Mouse (Mus musculus) erythroblast, embryonic 14.5 days (primary cell): ENCODE measurements around the gene Zfand5. TPM values are rescaled to one million over a fixed set of nuclear protein-coding genes. Genes with fewer than 3 reads are reported as not detected.

Experiments used
- H3K27me3 ChIP-seq: 2 replicates; pipeline ENCODE4 v1.6.1; 2012; ENCODE audit warnings: inconsistent platforms; ENCODE audit not compliant: control insufficient read depth
- H3K36me3 ChIP-seq: 2 replicates; pipeline ENCODE4 v1.6.1; 2012; ENCODE audit warnings: mild to moderate bottlenecking, inconsistent platforms; ENCODE audit not compliant: control insufficient read depth
- H3K4me1 ChIP-seq: 2 replicates; pipeline ENCODE4 v1.6.1; 2012; ENCODE audit warnings: inconsistent platforms; ENCODE audit not compliant: control insufficient read depth
- H3K4me3 ChIP-seq: replicated peaks from 2 replicates; pipeline ENCODE3; 2012; ENCODE audit warnings: moderate library complexity, mild to moderate bottlenecking, inconsistent platforms
- H3K9me3 ChIP-seq: 2 replicates; pipeline ENCODE4 v1.6.1; 2012; ENCODE audit warnings: low read length, inconsistent platforms, mixed read lengths; ENCODE audit not compliant: control insufficient read depth
- GATA1 ChIP-seq: IDR thresholded peaks from 2 replicates; pipeline ENCODE4 v1.6.1; 2012; ENCODE audit warnings: low read length, inconsistent platforms, mixed read lengths
- TAL1 ChIP-seq: IDR thresholded peaks from 3 replicates; pipeline ENCODE4 v1.6.1; 2012; ENCODE audit warnings: low read length, inconsistent platforms, mixed read lengths
- polyA plus RNA-seq: library from polyadenylated mRNA; stranded (reverse); fragments of >175 nt; gene quantifications from 2 replicates; pipeline ENCODE4 v1.2.3, GENCODE M21; 2012

Zfand5 gene
- polyA plus RNA-seq, 1 experiment = 2.2 TPM

GRCm38 (mm10) chr19:21319618-21320017, 47.5 kb downstream of the Zfand5 start:
- no peaks in the 10 kb centered on the region for H3K36me3 ChIP-seq
- H3K9me3 ChIP-seq = no peaks in the 10 kb centered on the region
- H3K27me3 ChIP-seq = no peaks in the 10 kb centered on the region
- H3K4me3 ChIP-seq = no peak overlapping the region
- no peaks in the 10 kb centered on the region for H3K4me1 ChIP-seq
- TF ChIP-seq TAL1 (no peak), GATA1 (no peak)

GRCm38 (mm10) chr19:21325333-21325732, 53.3 kb downstream of the Zfand5 start:
- Histone ChIP-seq H3K36me3 (no peaks in the 10 kb centered on the region), H3K27me3 (no peaks in the 10 kb centered on the region), H3K9me3 (0 out of 2 replicates have a peak, but pooled peaks cover 3% of the 10 kb centered on the region), H3K4me3 (no peak overlapping the region), H3K4me1 (no peaks in the 10 kb centered on the region)
- TF ChIP-seq TAL1 = no peak
- no peak for TF ChIP-seq GATA1

DNA sequence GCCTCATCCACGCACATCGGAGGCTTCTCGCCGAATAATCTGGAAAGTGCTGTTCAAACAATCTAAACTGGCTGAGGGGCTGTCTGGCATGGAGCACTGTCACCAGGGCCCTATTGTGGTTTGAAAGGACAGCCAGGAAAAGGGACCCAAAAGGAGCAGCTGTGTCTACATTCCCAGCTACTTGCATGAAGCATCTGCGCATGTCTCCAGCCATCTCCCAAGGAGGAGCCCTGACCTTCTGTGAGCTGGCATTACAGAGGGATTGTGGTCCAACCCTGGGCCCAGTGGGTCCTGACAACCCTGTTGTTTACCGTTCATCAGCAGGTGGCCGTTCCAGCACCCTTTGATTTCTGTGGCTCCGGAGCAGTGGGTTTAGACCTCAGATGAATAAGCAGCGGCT, 56.9 kb downstream of the Zfand5 start:
- Histone ChIP-seq H3K4me3 (no peak overlapping the region), H3K9me3 (0 out of 2 replicates have a peak, but pooled peaks cover 3% of the 10 kb centered on the region), H3K4me1 (no peaks in the 10 kb centered on the region), H3K36me3 (no peaks in the 10 kb centered on the region), H3K27me3 (no peaks in the 10 kb centered on the region)
- TF ChIP-seq GATA1 = no peak
- TF ChIP-seq TAL1 = no peak

GRCm38 (mm10) chr19:21329770-21330169, 57.7 kb downstream of the Zfand5 start:
- Histone ChIP-seq H3K36me3 (no peaks in the 10 kb centered on the region), H3K9me3 (0 out of 2 replicates have a peak, but pooled peaks cover 3% of the 10 kb centered on the region)

GRCm38 (mm10) chr19:21330305-21331115, 58.4 kb downstream of the Zfand5 start:
- Histone ChIP-seq H3K36me3 (no peaks in the 10 kb centered on the region), H3K4me1 (no peaks in the 10 kb centered on the region), H3K9me3 (0 out of 2 replicates have a peak, but pooled peaks cover 3% of the 10 kb centered on the region), H3K27me3 (no peaks in the 10 kb centered on the region), H3K4me3 (no peak overlapping the region)
- TF ChIP-seq GATA1 (no peak), TAL1 (no peak)

More at GRCm38 (mm10) chr19:21329770-21330169, 57.7 kb downstream of the Zfand5 start:
- no peaks in the 10 kb centered on the region for H3K27me3 ChIP-seq
- no peaks in the 10 kb centered on the region for H3K4me1 ChIP-seq
- H3K4me3 ChIP-seq = no peak overlapping the region
- TF ChIP-seq TAL1 (no peak), GATA1 (no peak)

GRCm38 (mm10) chr19:21331621-21332155, 59.6 kb downstream of the Zfand5 start:
- no peak for TF ChIP-seq GATA1
- TF ChIP-seq TAL1 = no peak
- Histone ChIP-seq H3K9me3 (0 out of 2 replicates have a peak, but pooled peaks cover 3% of the 10 kb centered on the region), H3K4me1 (no peaks in the 10 kb centered on the region), H3K36me3 (no peaks in the 10 kb centered on the region), H3K4me3 (no peak overlapping the region), H3K27me3 (no peaks in the 10 kb centered on the region)

Other genes starting within 250 kb of the Zfand5 start
- 0.02 TPM in 1 of 2 replicates, not detected in the other for gene Gda, start 201.2 kb downstream of the Zfand5 start, polyA plus RNA-seq